Mouse (Mus musculus): Measurements from ENCODE around the gene Ephb2. TPM values are rescaled to one million over a fixed set of nuclear protein-coding genes. Genes with fewer than 3 reads are reported as not detected.

Gene Ephb2
- total RNA-seq, 2 experiments from 2014 or later = 8.5 to 12.4 TPM

- DNase-seq = no peak
These were observed 104.7 kb downstream of the Ephb2 start for GRCm38 (mm10) chr4:136731008-136731609.

DNA sequence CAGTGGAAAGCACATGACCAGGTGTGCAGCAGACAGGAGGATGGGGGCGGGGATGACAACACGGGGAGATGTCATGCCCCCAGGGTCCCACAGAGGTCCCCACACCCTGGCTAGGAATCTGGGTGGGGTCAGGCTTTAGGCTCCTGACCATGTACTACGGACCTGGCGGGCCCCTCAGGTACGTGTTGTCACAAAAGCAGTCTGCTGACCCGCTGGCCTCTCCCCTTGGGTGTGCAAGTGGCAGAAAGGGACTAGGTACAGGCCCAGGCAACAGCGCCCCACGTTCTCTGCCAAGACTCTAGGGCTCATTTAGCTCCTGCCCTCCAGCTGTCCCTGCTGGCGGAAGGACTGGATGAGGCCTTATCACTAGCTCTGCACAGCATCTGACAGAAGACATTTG, 105.3 kb downstream of the Ephb2 start:
- no peak for DNase-seq

DNA sequence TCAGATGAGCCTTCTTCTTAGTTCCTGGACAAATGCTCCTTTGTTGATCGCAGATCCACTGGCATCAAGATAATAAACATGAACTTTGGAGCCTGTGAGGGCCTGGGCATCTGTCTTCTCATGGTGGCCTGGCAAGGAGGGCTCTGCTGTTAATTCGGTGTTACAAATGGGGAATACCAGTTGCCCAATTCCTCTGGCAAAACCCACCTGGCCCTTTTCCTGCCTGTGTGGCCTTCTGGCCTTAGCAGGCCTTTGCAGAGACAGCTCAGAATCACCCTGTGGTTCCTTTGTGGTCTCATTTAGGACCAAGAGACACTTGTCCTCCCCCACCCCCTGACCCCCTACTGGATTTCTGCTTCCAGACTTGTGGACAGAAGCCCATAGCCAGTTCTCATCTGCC, 106.2 kb downstream of the Ephb2 start:
- peak; percentile 24 for DNase-seq

DNA sequence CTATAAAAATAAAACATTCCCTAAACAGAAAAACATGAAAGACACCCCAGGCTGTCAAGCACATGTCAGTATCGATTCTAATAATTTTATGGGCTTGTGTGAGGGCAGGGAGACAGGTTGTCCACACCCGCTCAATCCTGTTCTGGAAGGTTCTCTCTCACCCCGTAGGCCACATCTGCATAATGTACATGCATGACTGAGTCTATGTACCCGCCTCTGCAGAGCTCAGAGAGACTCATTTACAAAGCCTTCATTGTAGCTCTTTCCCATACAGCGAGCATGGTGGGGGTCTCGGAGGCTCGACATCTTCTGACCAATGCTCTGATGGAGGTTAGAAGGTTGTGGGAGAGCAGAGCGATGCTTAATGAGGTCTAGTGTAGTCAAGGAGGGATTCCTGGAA, 108.8 kb downstream of the Ephb2 start:
- DNase-seq = no peak

GRCm38 (mm10) chr4:136724731-136725130, 111.1 kb downstream of the Ephb2 start:
- no peak for DNase-seq

GRCm38 (mm10) chr4:136722361-136723082, 113.3 kb downstream of the Ephb2 start:
- DNase-seq = peak; percentile 62

GRCm38 (mm10) chr4:136721937-136722336, 113.9 kb downstream of the Ephb2 start:
- no peak for DNase-seq

- DNase-seq = no peak
These were observed 115.8 kb downstream of the Ephb2 start for GRCm38 (mm10) chr4:136720025-136720424.

DNA sequence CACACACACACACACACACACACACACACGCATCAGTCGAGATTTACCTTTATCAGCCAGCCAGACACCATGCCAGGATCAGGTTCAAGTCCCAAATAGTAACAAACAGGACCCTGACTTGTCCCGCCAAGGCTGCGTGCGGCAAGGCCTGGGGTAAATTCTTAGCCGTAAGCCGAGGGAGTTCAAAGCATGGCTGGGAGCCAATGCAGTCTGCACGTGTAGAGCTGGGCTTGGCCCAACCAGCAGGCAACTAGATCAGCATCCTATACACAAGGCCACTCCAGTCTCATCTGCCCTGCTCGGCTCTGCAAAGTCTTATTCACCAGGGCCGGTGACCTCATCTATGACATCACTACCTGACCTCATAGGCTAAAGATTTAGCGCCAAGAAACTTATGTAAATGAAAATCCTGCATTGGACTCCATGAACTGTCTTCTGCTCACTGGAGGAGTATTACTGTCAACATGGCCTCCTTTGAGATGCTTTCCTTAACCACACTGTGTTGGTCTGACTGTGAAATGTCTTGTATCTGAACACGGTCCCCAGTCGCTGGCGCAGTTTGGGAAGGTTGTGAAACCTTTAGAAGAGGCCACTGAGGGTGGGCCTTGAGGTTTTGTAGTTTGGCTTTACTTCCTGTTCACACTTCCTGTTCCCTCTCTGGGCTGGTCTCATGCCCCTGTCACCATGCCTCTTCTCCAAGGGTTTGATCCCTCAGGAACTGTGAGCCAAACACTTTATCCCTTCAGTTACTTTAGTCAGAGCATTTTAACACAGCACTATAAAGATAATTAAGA, 117.4 kb downstream of the Ephb2 start:
- no peak for DNase-seq

- DNase-seq = no peak
These were observed 119.2 kb downstream of the Ephb2 start for GRCm38 (mm10) chr4:136716561-136716972.

- no peak for DNase-seq
These were observed 121.3 kb downstream of the Ephb2 start for GRCm38 (mm10) chr4:136714530-136714929.

DNA sequence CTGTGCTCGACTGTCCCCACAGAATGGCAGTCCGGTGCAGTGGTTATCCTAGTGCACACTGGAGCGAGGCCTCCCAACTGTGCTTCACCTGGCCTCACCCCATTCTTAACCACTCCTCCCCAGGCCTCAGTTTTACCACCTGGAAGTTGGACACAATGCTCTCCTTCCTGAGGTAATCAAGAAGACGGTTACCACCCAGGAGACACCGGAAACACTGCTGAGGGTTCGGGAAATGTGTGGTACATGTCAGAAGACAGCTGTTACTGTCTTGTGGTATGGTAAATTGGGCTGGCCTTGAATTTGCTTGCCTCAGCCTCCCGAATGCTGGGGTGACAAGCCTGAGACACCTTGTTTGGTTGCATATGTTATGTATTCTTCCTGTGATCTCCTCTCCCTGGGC, 121.9 kb downstream of the Ephb2 start:
- no peak for DNase-seq

- DNase-seq = no peak
These were observed 122.4 kb downstream of the Ephb2 start for GRCm38 (mm10) chr4:136713431-136713830.

DNA sequence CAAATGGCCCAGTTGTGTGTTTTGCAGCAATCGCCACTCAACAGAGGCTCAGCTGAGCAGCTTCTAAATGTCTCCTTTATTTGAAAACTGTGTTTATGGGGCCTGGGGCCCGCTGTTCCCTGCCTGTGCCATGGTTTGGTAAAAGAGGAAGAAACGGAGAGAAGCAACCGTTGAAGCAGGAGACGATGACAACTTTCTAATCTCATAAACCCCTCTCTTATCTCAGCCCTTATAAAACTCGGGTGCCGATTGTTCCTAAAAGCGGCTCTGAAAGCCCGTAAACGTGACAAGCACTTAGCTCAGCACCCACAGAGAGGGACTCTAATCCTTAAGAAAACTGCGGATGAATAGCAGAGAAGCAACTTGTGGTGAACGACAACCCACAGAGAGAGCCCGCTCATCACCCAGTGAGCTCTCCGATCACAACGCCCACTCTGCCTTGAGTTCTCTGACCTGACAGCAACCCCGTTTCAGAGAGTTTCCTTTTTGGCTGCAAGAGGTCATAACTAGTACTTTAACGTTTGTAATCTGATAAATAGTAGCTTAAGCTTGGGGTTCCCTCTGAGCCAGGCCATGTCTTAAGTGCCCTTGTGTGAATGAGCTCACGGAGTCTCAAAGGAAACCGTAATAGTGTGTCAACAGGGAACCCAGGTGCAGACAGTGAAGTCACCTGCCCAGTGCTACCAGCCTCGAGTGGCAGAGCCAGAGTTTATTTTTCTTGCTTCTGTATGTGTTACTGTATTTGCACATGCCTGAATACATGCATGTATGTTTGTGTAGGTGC, 123.6 kb downstream of the Ephb2 start:
- DNase-seq = no peak

GRCm38 (mm10) chr4:136710345-136710744, 125.4 kb downstream of the Ephb2 start:
- no peak for DNase-seq

- DNase-seq = peak; percentile 36
These were observed 126.8 kb downstream of the Ephb2 start for GRCm38 (mm10) chr4:136708956-136709355.

GRCm38 (mm10) chr4:136706696-136707095, 129.1 kb downstream of the Ephb2 start:
- DNase-seq = no peak

DNA sequence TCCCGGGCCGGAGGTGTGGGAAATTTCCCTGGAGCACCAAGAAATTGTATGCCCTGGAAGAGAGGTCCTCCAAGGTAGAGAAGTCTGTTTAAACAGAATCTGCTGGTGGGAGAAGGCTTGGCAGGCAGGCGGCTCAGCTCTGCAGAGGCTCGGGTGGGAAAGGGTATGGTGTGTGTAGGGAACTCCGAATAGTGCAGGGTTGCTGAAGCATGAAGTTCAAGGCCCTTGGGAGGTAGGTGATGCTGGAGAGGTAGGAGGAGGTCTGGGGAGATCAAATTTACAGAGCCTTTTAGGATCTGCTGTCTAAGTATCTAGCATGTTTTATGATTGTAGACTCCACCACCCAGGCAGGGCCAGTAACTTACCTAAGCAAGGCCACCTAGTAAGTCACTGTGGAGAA, 130.7 kb downstream of the Ephb2 start:
- DNase-seq = no peak

GRCm38 (mm10) chr4:136704551-136704950, 131.2 kb downstream of the Ephb2 start:
- peak; percentile 68 for DNase-seq

GRCm38 (mm10) chr4:136703351-136703750, 132.4 kb downstream of the Ephb2 start:
- DNase-seq = no peak

DNA sequence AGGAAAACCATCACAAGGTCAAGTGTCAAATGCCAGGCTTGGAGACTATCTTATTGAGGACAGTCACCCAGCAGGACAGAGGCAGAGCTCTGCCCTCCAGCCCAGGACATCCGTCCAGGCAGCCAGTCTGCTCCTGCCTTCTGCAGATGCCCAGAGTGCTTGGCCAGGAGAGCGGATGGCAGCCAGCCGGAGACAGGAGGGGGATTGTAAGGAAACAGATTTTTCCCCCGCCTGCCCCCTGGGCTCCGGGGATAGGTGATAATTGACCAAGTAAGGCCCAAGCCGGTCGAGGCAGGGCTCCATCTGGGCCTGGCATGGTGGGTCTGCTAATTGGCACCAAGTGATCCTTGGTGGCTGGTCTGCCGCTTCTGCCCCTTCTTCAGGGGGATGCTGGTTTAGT, 133.3 kb downstream of the Ephb2 start:
- DNase-seq = no peak

- DNase-seq = no peak
These were observed 134.6 kb downstream of the Ephb2 start for GRCm38 (mm10) chr4:136701236-136701635.

- DNase-seq = no peak
These were observed 136.7 kb downstream of the Ephb2 start for GRCm38 (mm10) chr4:136699084-136699450.

Data from adrenal gland, postnatal 10 days (tissue).